Mouse (Mus musculus) gastrocnemius, postnatal 10 days (tissue): ENCODE data around the gene Pitpnb. TPM values are rescaled to one million over a fixed set of nuclear protein-coding genes. Genes with fewer than 3 reads are reported as not detected.
A peak's percentile ranks its signal among the peaks of the same experiment; 100 is the strongest.

Source experiments
- DNase-seq: peaks from one replicate; pipeline ENCODE4 v3.0.0; 2021; ENCODE audit warnings: mixed read lengths
- total RNA-seq, 2 experiments: library from RNA; stranded (reverse); gene quantifications; 2 replicates each; pipeline ENCODE4 v1.2.3; 2021

Pitpnb gene
- total RNA-seq, 2 experiments from 2014 or later: 33.8 to 35.9 TPM

DNA sequence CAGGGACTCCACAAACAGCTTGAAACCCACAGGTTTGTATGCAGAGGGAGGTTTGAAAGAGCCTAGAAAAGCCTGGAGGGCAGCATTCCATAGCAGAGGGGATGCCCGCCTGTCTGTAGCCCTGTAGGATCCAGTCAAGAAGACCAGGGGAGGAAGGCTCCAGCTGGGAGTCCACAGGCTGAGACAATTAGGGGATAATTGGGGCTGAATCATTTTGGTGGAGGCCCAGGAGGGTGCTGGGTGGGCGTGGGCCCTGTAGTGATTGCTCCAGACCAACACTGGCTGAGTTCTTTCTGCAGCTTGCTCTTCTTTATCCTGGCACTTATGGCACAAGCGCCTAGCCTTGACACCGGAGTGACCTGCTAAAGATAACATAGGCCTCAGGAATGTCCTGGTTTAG lies 67.9 kb downstream of the Pitpnb start:
- no peak for DNase-seq

DNA sequence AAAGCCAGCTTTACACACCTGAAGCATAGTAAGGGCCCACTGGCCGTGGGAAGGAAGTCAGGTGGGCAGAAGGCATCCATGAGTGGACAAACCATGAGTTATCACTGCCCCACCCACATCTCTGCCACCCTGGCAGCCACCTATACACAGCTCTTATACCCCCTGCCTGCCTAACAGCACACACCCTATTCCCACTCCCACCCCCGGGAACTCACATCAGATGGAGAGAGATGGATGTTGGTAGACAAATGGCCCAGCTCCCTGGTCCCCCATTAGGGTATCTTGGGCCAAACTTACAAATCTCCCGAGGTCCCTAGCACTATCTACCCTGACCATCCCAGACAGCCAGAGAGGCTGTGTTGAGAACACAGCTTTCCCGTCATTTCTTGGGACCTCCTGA lies 68.7 kb downstream of the Pitpnb start:
- no peak for DNase-seq

- DNase-seq: no peak
Measured at GRCm38 (mm10) chr5:111401879-111402650, 71.5 kb downstream of the Pitpnb start.

GRCm38 (mm10) chr5:111402651-111402996 lies 72.1 kb downstream of the Pitpnb start:
- no peak for DNase-seq

- no peak for DNase-seq
Measured at GRCm38 (mm10) chr5:111404721-111405120, 74.2 kb downstream of the Pitpnb start.

DNA sequence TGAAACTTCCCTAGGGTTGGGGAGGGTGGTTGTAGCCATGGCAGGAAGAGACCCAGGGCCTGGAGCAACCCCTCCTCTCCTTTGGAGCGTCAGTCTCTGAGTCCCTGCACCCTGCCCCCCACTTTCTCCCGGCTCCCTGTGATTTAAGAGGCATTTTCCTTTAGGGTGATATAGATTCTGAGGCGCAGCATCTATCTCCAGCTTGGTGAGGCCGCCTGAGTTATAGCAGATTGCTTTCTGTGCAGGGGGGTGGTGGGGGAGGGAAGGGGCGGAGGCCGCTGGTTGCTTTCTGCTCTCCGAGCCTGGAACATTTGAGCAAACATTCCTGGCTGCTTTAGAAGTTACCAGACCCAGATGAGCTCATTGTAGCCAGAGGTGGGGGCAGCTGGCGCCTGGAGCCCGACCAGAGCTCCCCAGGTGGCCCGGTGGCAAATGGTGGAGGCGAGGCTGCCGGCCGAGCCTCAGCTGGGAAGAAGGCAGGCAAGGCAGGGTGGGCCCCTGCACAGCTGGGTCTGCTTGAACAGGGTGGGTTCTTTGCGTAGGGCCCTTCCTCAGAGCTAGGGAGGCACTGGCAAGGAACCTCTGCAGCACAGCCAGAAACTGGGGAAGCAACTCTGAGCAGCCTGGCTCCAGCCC lies 78.0 kb downstream of the Pitpnb start:
- peak; percentile 44 for DNase-seq

DNA sequence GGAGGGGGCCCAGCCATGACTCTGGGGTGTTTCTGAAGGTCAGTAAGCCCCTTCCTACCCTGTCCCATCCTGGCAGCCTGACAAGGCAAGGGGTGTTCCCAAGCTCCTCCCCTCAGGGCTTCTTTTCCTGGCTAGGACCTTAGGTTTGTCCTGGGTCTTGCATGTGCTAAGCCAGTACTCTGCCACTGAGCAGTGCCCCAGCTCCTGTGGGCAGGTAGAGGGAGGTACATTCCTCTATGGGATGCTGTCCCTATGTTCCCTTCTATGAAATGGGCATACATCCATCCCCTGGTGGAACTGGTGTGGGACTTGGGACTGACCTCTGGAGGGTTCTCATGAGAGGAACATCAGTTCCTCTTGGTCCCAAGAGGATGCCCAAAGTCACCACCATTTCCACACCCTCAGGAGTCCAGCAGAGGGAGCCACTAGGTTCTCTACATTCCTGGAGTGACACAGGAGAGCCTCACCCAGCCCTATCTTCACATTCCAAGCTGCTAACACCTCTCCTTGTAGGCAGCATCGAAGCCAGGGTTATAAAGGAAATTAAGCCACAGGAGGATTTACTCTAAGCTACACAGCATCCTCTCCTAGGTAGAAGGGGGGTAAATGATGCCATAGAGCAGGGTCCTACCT lies 79.0 kb downstream of the Pitpnb start:
- DNase-seq: no peak

GRCm38 (mm10) chr5:111410665-111411064 lies 80.1 kb downstream of the Pitpnb start:
- DNase-seq: no peak

GRCm38 (mm10) chr5:111414192-111414591 lies 83.6 kb downstream of the Pitpnb start:
- peak; percentile 91 for DNase-seq

DNA sequence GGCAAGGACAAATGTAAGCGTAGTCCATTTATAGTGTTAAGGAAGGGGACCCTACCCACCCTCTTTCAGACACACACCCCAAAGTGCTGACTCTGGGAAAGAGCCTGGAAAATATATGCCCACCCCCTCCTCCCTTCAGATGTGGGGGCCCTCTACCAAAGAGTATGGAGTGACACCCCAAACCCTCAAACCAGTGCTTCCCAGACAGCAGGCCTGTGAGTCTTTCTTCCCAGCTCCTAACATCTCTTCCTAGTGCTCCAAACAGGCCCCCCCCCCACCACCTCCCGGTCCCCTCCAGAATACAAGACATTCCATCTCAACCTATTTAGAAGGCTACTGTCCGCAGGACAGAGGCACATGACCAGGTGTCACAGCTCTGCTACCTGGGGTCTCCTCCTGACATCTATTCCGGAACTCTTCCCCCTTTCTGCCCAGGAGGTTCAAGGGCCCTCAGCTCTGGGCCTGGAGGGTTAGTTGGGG lies 84.2 kb downstream of the Pitpnb start:
- no peak for DNase-seq

DNA sequence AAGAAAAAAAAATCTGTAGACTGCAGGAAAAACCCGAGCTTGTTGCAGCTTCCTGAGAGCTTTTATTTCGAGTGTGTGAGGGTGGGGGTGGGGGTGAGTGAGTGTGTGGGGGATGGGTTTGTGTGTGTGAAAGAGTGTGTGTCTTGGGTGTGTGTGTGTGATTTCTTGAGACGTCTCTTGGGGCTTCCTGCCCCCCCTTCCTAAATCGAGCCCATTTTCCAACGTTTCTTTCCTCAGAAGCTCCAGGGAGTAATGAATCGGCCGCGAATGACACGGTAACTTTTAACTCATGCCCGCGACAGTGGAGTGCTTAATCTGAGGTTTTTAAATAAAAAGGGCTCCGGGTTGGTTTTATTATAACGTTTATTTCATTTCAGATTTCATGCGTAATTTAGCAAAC lies 85.0 kb downstream of the Pitpnb start:
- DNase-seq: no peak

DNA sequence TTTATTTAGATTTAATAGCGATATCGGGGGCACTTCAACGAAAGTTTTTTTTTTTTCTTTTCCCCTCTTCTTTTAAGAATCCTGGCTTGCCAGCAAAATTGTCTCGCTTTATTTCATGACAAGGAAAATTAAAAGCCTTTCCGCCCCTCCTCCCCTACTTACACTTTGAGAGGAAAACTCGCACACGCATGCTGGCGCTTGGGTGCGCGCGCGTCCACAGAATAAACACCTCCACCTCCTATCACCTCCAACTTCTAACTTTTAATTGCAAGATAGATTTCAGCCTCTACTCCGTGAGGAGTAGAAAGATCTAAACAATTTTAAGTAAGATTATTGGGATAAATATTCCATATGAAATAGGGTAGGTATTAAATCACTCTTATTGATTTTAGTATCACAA lies 85.5 kb downstream of the Pitpnb start:
- no peak for DNase-seq

GRCm38 (mm10) chr5:111416591-111417374 lies 86.2 kb downstream of the Pitpnb start, which contains the start of gene Mn1:
Mn1 (plus strand) TSS chr5:111417362.
- peak; percentile 85 for DNase-seq

- DNase-seq: peak; percentile 49
Measured at GRCm38 (mm10) chr5:111417378-111418131, 87.0 kb downstream of the Pitpnb start.

DNA sequence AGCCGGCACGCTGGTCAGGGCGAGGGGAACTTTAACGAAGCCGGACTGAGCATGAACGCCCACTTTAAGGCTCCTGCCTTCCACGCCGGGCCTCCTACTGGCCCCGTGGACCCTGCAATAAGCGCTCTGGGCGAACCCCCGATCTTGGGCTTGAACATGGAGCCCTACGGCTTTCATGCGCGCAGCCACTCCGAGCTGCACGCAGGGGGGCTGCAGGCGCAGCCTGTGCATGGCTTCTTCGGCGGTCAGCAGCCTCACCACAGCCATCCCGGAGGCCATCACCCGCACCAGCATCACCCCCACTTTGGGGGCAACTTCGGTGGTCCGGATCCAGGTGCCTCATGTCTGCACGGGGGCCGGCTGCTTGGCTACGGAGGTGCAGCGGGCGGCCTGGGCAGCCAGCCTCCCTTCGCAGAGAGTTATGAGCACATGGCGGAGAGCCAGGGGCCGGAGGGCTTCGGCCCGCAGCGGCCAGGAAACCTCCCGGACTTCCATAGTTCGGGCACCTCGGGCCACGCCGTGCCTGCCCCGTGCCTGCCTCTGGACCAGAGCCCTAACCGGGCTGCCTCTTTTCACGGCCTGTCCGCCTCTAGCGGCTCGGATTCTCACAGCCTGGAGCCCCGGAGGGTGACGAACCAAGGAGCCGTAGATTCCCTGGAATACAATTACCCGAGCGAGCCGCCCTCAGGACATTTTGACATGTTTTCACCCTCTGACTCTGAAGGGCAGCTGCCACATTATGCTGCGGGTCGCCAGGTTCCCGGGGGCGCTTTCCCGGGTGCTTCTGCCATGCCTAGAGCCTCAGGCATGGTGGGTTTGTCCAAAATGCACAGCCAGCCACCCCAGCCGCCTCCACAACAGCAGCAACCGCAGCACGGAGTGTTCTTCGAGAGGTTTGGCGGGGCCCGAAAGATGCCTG lies 87.9 kb downstream of the Pitpnb start:
- DNase-seq: peak; percentile 50

GRCm38 (mm10) chr5:111419121-111419881 lies 88.7 kb downstream of the Pitpnb start:
- no peak for DNase-seq

GRCm38 (mm10) chr5:111420011-111420691 lies 89.6 kb downstream of the Pitpnb start:
- DNase-seq: no peak

DNA sequence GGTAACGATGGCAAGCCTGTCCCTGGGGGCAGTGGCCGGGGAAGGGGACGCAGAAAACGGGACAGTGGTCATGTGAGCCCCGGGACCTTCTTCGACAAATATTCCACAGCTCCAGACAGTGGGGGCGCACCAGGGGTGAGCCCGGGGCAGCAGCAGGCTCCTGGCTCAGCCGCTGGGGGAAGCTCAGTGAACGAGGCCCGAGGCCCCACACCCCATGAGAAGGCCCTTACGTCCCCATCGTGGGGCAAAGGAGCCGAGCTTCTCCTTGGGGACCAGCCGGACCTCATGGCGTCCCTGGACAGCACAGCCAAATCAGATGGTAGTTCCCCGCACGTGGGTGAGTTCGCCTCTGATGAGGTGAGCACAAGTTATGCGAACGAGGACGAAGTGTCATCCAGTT lies 90.3 kb downstream of the Pitpnb start:
- no peak for DNase-seq

DNA sequence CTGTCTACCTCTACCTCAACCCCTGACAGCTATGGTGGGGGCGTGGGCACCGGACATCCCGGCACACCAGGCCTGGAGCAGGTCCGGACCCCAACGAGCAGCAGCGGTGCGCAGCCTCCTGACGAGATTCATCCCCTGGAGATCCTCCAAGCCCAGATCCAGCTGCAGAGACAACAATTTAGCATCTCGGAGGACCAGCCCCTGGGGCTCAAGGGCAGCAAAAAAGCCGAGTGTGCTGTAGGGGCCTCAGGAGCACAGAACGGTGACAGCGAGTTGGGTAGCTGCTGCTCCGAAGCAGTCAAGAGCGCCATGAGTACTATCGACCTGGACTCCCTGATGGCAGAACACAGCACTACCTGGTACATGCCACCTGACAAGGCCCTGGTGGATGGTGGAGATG lies 90.9 kb downstream of the Pitpnb start:
- no peak for DNase-seq
